Mouse (Mus musculus): ENCODE measurements around the gene Anks1b.

- TF ChIP-seq CTCF (conservative IDR thresholded peaks at IDR 0.05; ENCODE audit: insufficient read depth, insufficient read length, low read depth, low read length) (no peak), POLR2A (IDR thresholded peaks at IDR 0.05; ENCODE audit: low read depth, low read length) (no peak)
These were observed 710.7 kb downstream of the Anks1b start for GRCm38 (mm10) chr10:90584052-90584451.

Data from kidney, adult 2 months (tissue).